Mouse (Mus musculus) limb, embryonic 15.5 days (tissue): Measurements from ENCODE around the gene Clcn6. TPM values are rescaled to one million over a fixed set of nuclear protein-coding genes. Genes with fewer than 3 reads are reported as not detected.

Source experiments
- ATAC-seq: fragments of 200-750 bp; cut with Nextera tagmentation; 2 replicates; pipeline ENCODE4 v1.8.0; 2017; ENCODE audit warnings: low read depth, moderate TSS enrichment; ENCODE audit not compliant: insufficient number of reproducible peaks, low FRiP score, low TSS enrichment
- H3K27ac ChIP-seq: fragments of 300-500 bp; sonication (generic); 2 replicates; pipeline ENCODE4 v1.5.1; 2015; ENCODE audit warnings: moderate library complexity, mild to moderate bottlenecking, inconsistent platforms
- H3K27me3 ChIP-seq: fragments of 300-500 bp; sonication (generic); 2 replicates; pipeline ENCODE4 v1.6.1; 2015; ENCODE audit warnings: inconsistent platforms
- H3K36me3 ChIP-seq: fragments of 300-500 bp; sonication (generic); 2 replicates; pipeline ENCODE4 v1.6.1; 2015; ENCODE audit warnings: inconsistent platforms
- H3K4me1 ChIP-seq: fragments of 300-500 bp; sonication (generic); 2 replicates; pipeline ENCODE4 v1.6.1; 2015; ENCODE audit warnings: inconsistent platforms
- H3K4me2 ChIP-seq: fragments of 300-500 bp; sonication (generic); 2 replicates; pipeline ENCODE4 v1.6.1; 2015; ENCODE audit warnings: mild to moderate bottlenecking, inconsistent platforms
- H3K4me3 ChIP-seq: fragments of 300-500 bp; sonication (generic); 2 replicates; pipeline ENCODE4 v1.5.1; 2015; ENCODE audit warnings: mild to moderate bottlenecking, inconsistent platforms
- H3K9ac ChIP-seq: fragments of 300-500 bp; sonication (generic); 2 replicates; pipeline ENCODE4 v1.6.1; 2015; ENCODE audit warnings: inconsistent platforms
- H3K9me3 ChIP-seq: fragments of 300-500 bp; sonication (generic); 2 replicates; pipeline ENCODE4 v1.6.1; 2016; ENCODE audit warnings: inconsistent platforms
- WGBS: fragments of 180-500 bp; shearing (Covaris S2); methylation state at CpG from one replicate; pipeline ENCODE4 v1.1.7; 2015; 5-methylcytosine and 5-hydroxymethylcytosine counted together
- polyA plus RNA-seq: library from polyadenylated mRNA; unstranded; fragments of >200 nt; fragmentation: Nextera tagmentation; extraction: Ambion mirVana; gene quantifications from 2 replicates; pipeline ENCODE4 v1.2.1, GENCODE M21; 2015

Gene Clcn6
- polyA plus RNA-seq, 1 experiment from 2014 or later, result 6.8 TPM

- no peak overlapping the region for H3K27ac ChIP-seq
- no peaks in the 10 kb centered on the region for H3K4me1 ChIP-seq
- 67% methylated on average over 7 of the region's 7 CpGs for WGBS
- H3K9me3 ChIP-seq, result no peaks in the 10 kb centered on the region
- ATAC-seq, result no peak
- H3K9ac ChIP-seq, result no peak overlapping the region
- no peaks in the 10 kb centered on the region for H3K36me3 ChIP-seq
- no peak overlapping the region for H3K4me2 ChIP-seq
- H3K4me3 ChIP-seq, result no peak overlapping the region
- no peaks in the 10 kb centered on the region for H3K27me3 ChIP-seq
These were observed 72.9 kb downstream of the Clcn6 start for GRCm38 (mm10) chr4:147965712-147966111.

- WGBS, result 86% methylated on average over 15 of the region's 15 CpGs
- Histone ChIP-seq H3K27me3 (no peaks in the 10 kb centered on the region), H3K9ac (no peak overlapping the region), H3K4me2 (no peak overlapping the region), H3K36me3 (no peaks in the 10 kb centered on the region), H3K4me1 (no peaks in the 10 kb centered on the region), H3K27ac (no peak overlapping the region), H3K4me3 (no peak overlapping the region), H3K9me3 (no peaks in the 10 kb centered on the region)
- ATAC-seq, result no peak
These were observed 75.0 kb downstream of the Clcn6 start for GRCm38 (mm10) chr4:147963623-147964022.

GRCm38 (mm10) chr4:147962781-147963180 lies 75.8 kb downstream of the Clcn6 start:
- no peaks in the 10 kb centered on the region for H3K9me3 ChIP-seq
- no peak for ATAC-seq
- WGBS, result 51% methylated on average over 6 of the region's 6 CpGs
- H3K4me2 ChIP-seq, result no peak overlapping the region
- H3K27me3 ChIP-seq, result no peaks in the 10 kb centered on the region
- no peak overlapping the region for H3K4me3 ChIP-seq
- H3K36me3 ChIP-seq, result no peaks in the 10 kb centered on the region
- H3K9ac ChIP-seq, result no peak overlapping the region
- no peak overlapping the region for H3K27ac ChIP-seq
- H3K4me1 ChIP-seq, result no peaks in the 10 kb centered on the region

- WGBS, result 42% methylated on average over 6 of the region's 6 CpGs
- Histone ChIP-seq H3K27ac (no peak overlapping the region), H3K27me3 (no peaks in the 10 kb centered on the region), H3K4me2 (no peak overlapping the region), H3K36me3 (no peaks in the 10 kb centered on the region), H3K9ac (no peak overlapping the region), H3K9me3 (no peaks in the 10 kb centered on the region), H3K4me3 (no peak overlapping the region), H3K4me1 (no peaks in the 10 kb centered on the region)
- ATAC-seq, result no peak
These were observed 78.5 kb downstream of the Clcn6 start for GRCm38 (mm10) chr4:147959881-147960831.

GRCm38 (mm10) chr4:147957141-147957540 lies 81.5 kb downstream of the Clcn6 start:
- H3K9me3 ChIP-seq, result no peaks in the 10 kb centered on the region
- ATAC-seq, result no peak
- no peak overlapping the region for H3K4me2 ChIP-seq
- 51% methylated on average over 11 of the region's 11 CpGs for WGBS
- no peak overlapping the region for H3K9ac ChIP-seq
- no peak overlapping the region for H3K27ac ChIP-seq
- no peaks in the 10 kb centered on the region for H3K4me1 ChIP-seq
- H3K36me3 ChIP-seq, result no peaks in the 10 kb centered on the region
- no peak overlapping the region for H3K4me3 ChIP-seq
- no peaks in the 10 kb centered on the region for H3K27me3 ChIP-seq

Other genes with a start within 250 kb of the Clcn6 start
- 6.7 and 7.7 TPM in 2 replicates for gene Zfp984, start 229.0 kb downstream of the Clcn6 start, polyA plus RNA-seq
- gene Zfp933, start 190.5 kb downstream of the Clcn6 start, polyA plus RNA-seq, result 5.0 and 5.4 TPM in 2 replicates
- 30.8 and 36.3 TPM in 2 replicates for gene Miip, start 170.0 kb downstream of the Clcn6 start, polyA plus RNA-seq
- gene Fv1, start 169.8 kb downstream of the Clcn6 start, polyA plus RNA-seq, result 8.9 and 9.4 TPM in 2 replicates
- 37.8 and 42.5 TPM in 2 replicates for gene Mfn2, start 134.1 kb downstream of the Clcn6 start, polyA plus RNA-seq
- 123 and 129 TPM in 2 replicates for gene Plod1, start 102.1 kb downstream of the Clcn6 start, polyA plus RNA-seq
- 13.6 and 16.4 TPM in 2 replicates for gene 2510039O18Rik, start 97.9 kb downstream of the Clcn6 start, polyA plus RNA-seq
- 0.19 TPM in 1 of 2 replicates, not detected in the other for gene Nppb, start 53.0 kb downstream of the Clcn6 start, polyA plus RNA-seq
- gene Nppa, start 38.1 kb downstream of the Clcn6 start, polyA plus RNA-seq, result not detected in 2 replicates
- gene Mthfr, start 256 bp upstream of the Clcn6 start, polyA plus RNA-seq, result 23.0 and 24.7 TPM in 2 replicates
- 14.8 and 15.9 TPM in 2 replicates for gene Agtrap, start 49.2 kb upstream of the Clcn6 start, polyA plus RNA-seq
- 47.7 and 48.4 TPM in 2 replicates for gene Mad2l2, start 91.6 kb upstream of the Clcn6 start, polyA plus RNA-seq
- 0.22 and 0.29 TPM in 2 replicates for gene Draxin, start 91.9 kb upstream of the Clcn6 start, polyA plus RNA-seq
- gene Fbxo6, start 113.3 kb upstream of the Clcn6 start, polyA plus RNA-seq, result 18.0 and 20.8 TPM in 2 replicates
- 5.2 and 6.5 TPM in 2 replicates for gene Fbxo44, start 121.7 kb upstream of the Clcn6 start, polyA plus RNA-seq
- 4.2 and 4.5 TPM in 2 replicates for gene Fbxo2, start 121.8 kb upstream of the Clcn6 start, polyA plus RNA-seq
- gene Disp3, start 249.1 kb upstream of the Clcn6 start, polyA plus RNA-seq, result 0.07 and 0.13 TPM in 2 replicates